9 mouse cellular contexts compared by ENCODE assay signal in the genomic region with DNA sequence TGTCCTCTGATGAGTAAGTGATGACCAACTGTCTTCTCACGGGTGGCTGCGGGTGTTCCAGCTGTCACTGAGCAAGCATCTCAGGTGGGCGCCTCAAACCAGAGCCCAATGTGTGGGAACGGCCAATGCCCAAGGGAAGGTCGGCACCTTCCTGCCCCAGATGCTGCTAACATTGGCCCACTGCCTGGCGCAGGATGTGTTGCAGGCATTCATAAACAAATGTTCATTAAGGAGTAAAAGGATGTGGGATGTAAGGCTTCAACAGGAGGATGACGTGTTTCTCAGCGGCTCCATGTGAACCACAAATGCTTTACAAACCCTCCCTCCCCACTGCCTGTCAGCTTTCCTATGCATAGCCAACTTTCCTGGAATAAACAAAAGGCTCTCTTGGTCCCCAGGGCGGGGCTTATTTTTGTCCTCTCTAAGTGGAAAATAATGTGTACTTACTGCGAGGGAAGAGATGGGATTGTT. TPM values are rescaled to one million over a fixed set of nuclear protein-coding genes. Genes with fewer than 3 reads are reported as not detected.
DNase-seq lines count a peak whose midpoint lies in the region; ATAC-seq lines count a peak whose summit lies in the region.
"Had no signal": no experiment of that assay in that cellular context is flagged by ENCODE, and none has a peak within 500 bp of the region (broad histone marks: within the 10 kb centered on the region; RNA-seq: fewer than 3 reads in every experiment).

No protein-coding gene starts in this region.

- H3K9ac ChIP-seq in neural tube, embryonic 12.5 days, result no peak overlapping the region
- no peak overlapping the region for H3K9ac ChIP-seq in forebrain, embryonic 15.5 days (replicated peaks)
- H3K9ac ChIP-seq in intestine, embryonic 15.5 days, result no peak overlapping the region; the same call in 1 of the 2 replicates

- H3K4me2 ChIP-seq in neural tube, embryonic 12.5 days (replicated peaks), result 0 out of 2 replicates have a peak overlapping the region, but pooled peaks have one; percentile 2
- peak overlapping the region; percentile 39 for H3K4me2 ChIP-seq in forebrain, embryonic 15.5 days (replicated peaks)
- peak overlapping the region; percentile 54 for H3K4me2 ChIP-seq in intestine, embryonic 15.5 days (replicated peaks)

- H3K4me3 ChIP-seq in neural tube, embryonic 12.5 days, result no peak overlapping the region
- H3K4me3 ChIP-seq in forebrain, embryonic 15.5 days, result peak overlapping the region; percentile 9; the same call in 1 of the 2 replicates
- H3K4me3 ChIP-seq in intestine, embryonic 15.5 days (replicated peaks), result peak overlapping the region; percentile 6
- H3K4me3 ChIP-seq: erythroblast, embryonic 14.5 days had no signal

- WGBS in neural tube, embryonic 12.5 days, result 76% methylated on average over 10 of the region's 10 CpGs
- 45% methylated on average over 10 of the region's 10 CpGs for WGBS in forebrain, embryonic 15.5 days
- WGBS in intestine, embryonic 15.5 days, result 49% methylated on average over 10 of the region's 10 CpGs

- DNase-seq in neural tube, embryonic 10.5 days (ENCODE audit: extremely low spot score, low spot score), result no peak
- no peak for DNase-seq in B cell, adult 2 months
- DNase-seq in thymus, postnatal 10 days (ENCODE audit: low spot score in 2 of 2), result no peak
- DNase-seq: right cerebral cortex, postnatal 14 days had no signal

- no peaks in the 10 kb centered on the region for H3K9me3 ChIP-seq in neural tube, embryonic 12.5 days
- H3K9me3 ChIP-seq in forebrain, embryonic 15.5 days, result no peaks in the 10 kb centered on the region
- no peaks in the 10 kb centered on the region for H3K9me3 ChIP-seq in intestine, embryonic 15.5 days

- H3K27ac ChIP-seq in neural tube, embryonic 12.5 days, result no peak overlapping the region
- peak overlapping the region; percentile 23; the same call in 1 of the 2 replicates for H3K27ac ChIP-seq in forebrain, embryonic 15.5 days (replicated peaks)
- H3K27ac ChIP-seq in intestine, embryonic 15.5 days, result peak overlapping the region; percentile 54; the same call in 1 of the 2 replicates

- peaks cover 31% of the 10 kb centered on the region for H3K4me1 ChIP-seq in neural tube, embryonic 12.5 days
- peaks cover 50% of the 10 kb centered on the region for H3K4me1 ChIP-seq in forebrain, embryonic 15.5 days
- H3K4me1 ChIP-seq in intestine, embryonic 15.5 days (replicated peaks), result peaks cover 44% of the 10 kb centered on the region

- no peak for ATAC-seq in neural tube, embryonic 12.5 days (ENCODE audit: low FRiP score, low read depth)
- ATAC-seq in forebrain, embryonic 15.5 days (replicated peaks), result no peak
- no peak for ATAC-seq in intestine, embryonic 15.5 days
- ATAC-seq in megakaryocyte-erythroid progenitor cell, adult 5-6 weeks (replicated peaks; ENCODE audit: low FRiP score, low TSS enrichment, poor library complexity, severe bottlenecking), result no peak

- H3K36me3 ChIP-seq in neural tube, embryonic 12.5 days, result no peaks in the 10 kb centered on the region
- H3K36me3 ChIP-seq in forebrain, embryonic 15.5 days, result no peaks in the 10 kb centered on the region
- H3K36me3 ChIP-seq in intestine, embryonic 15.5 days, result no peaks in the 10 kb centered on the region

- 0 out of 2 replicates have a peak, but pooled peaks cover 3% of the 10 kb centered on the region for H3K27me3 ChIP-seq in neural tube, embryonic 12.5 days (replicated peaks)
- no peaks in the 10 kb centered on the region for H3K27me3 ChIP-seq in forebrain, embryonic 15.5 days
- no peaks in the 10 kb centered on the region for H3K27me3 ChIP-seq in intestine, embryonic 15.5 days (replicated peaks)

RNA-seq across cellular contexts. Expression of gene C1qtnf1, which starts 5.4 kb away (rescaled TPM):
- polyA plus RNA-seq in neural tube, embryonic 12.5 days (2016; fragmentation: Nextera tagmentation; extraction: Ambion mirVana), result 2.5 and 3.1 TPM in 2 replicates
- 3.2 and 3.4 TPM in 2 replicates for polyA plus RNA-seq in forebrain, embryonic 15.5 days (2015; fragmentation: Nextera tagmentation; extraction: Ambion mirVana)
- polyA plus RNA-seq in intestine, embryonic 15.5 days (2015; fragmentation: Nextera tagmentation; extraction: Ambion mirVana), result 6.3 and 6.6 TPM in 2 replicates
- not detected in 2 replicates for total RNA-seq in megakaryocyte-erythroid progenitor cell, adult 5-6 weeks (2014; fragmentation: Nextera tagmentation)
- not detected in 2 replicates for total RNA-seq in megakaryocyte-erythroid progenitor cell, adult 5-6 weeks (2017)
- polyA plus RNA-seq: erythroblast, embryonic 14.5 days had no signal

RNA-seq across cellular contexts. Expression of gene Cant1, which starts 14.5 kb away (rescaled TPM):
- polyA plus RNA-seq in neural tube, embryonic 12.5 days (2016; fragmentation: Nextera tagmentation; extraction: Ambion mirVana), result 32.1 and 32.2 TPM in 2 replicates
- 28.9 and 31.6 TPM in 2 replicates for polyA plus RNA-seq in forebrain, embryonic 15.5 days (2015; fragmentation: Nextera tagmentation; extraction: Ambion mirVana)
- 39.7 and 44.3 TPM in 2 replicates for polyA plus RNA-seq in intestine, embryonic 15.5 days (2015; fragmentation: Nextera tagmentation; extraction: Ambion mirVana)
- 23.9 and 24.7 TPM in 2 replicates for total RNA-seq in megakaryocyte-erythroid progenitor cell, adult 5-6 weeks (2014; fragmentation: Nextera tagmentation)
- 7.3 and 11.3 TPM in 2 replicates for total RNA-seq in megakaryocyte-erythroid progenitor cell, adult 5-6 weeks (2017)

RNA-seq across cellular contexts. Expression of gene Lgals3bp, which starts 31.5 kb away (rescaled TPM):
- polyA plus RNA-seq in neural tube, embryonic 12.5 days (2016; fragmentation: Nextera tagmentation; extraction: Ambion mirVana), result 1.4 and 2.0 TPM in 2 replicates
- 2.6 TPM in 2 replicates for polyA plus RNA-seq in forebrain, embryonic 15.5 days (2015; fragmentation: Nextera tagmentation; extraction: Ambion mirVana)
- 153 and 171 TPM in 2 replicates for polyA plus RNA-seq in intestine, embryonic 15.5 days (2015; fragmentation: Nextera tagmentation; extraction: Ambion mirVana)
- total RNA-seq in megakaryocyte-erythroid progenitor cell, adult 5-6 weeks (2014; fragmentation: Nextera tagmentation), result 174 and 211 TPM in 2 replicates
- total RNA-seq in megakaryocyte-erythroid progenitor cell, adult 5-6 weeks (2017), result 112 and 174 TPM in 2 replicates

RNA-seq across cellular contexts. Expression of gene Engase, which starts 43.2 kb away (rescaled TPM):
- 9.7 and 9.8 TPM in 2 replicates for polyA plus RNA-seq in neural tube, embryonic 12.5 days (2016; fragmentation: Nextera tagmentation; extraction: Ambion mirVana)
- 5.3 and 6.8 TPM in 2 replicates for polyA plus RNA-seq in forebrain, embryonic 15.5 days (2015; fragmentation: Nextera tagmentation; extraction: Ambion mirVana)
- polyA plus RNA-seq in intestine, embryonic 15.5 days (2015; fragmentation: Nextera tagmentation; extraction: Ambion mirVana), result 13.1 and 14.7 TPM in 2 replicates
- total RNA-seq in megakaryocyte-erythroid progenitor cell, adult 5-6 weeks (2014; fragmentation: Nextera tagmentation), result 13.5 and 13.7 TPM in 2 replicates
- 6.1 and 10.7 TPM in 2 replicates for total RNA-seq in megakaryocyte-erythroid progenitor cell, adult 5-6 weeks (2017)

Comparison
In these comparisons a context has a peak if more than half of its experiments do, and no peak if none do; other contexts are left out.
1. H3K4me2 ChIP-seq: peak in every context shown above with its lines; median percentile 54 in intestine, embryonic 15.5 days; 39 in forebrain, embryonic 15.5 days; 2 in neural tube, embryonic 12.5 days.
2. RNA of gene Lgals3bp, which starts 31.5 kb away (polyA plus RNA-seq): 153 to 171 TPM in intestine, embryonic 15.5 days; 2.6 TPM in forebrain, embryonic 15.5 days and 1.4 to 2.0 TPM in neural tube, embryonic 12.5 days; every median in the first group is over 10 times any median in the second.